Mouse (Mus musculus) brain, embryonic 14.5 days (tissue): ENCODE measurements around the gene Hoxa5.

Experiments used
- CTCF ChIP-seq: fragments of 200-500 bp; IDR thresholded peaks from 2 replicates; pipeline ENCODE4 v1.5.1; 2012; ENCODE audit warnings: inconsistent platforms, mild to moderate bottlenecking, moderate library complexity, borderline replicate concordance; ENCODE audit not compliant: insufficient read depth, insufficient read length; ENCODE audit errors: extremely low read depth
- POLR2A ChIP-seq: fragments of 200-500 bp; IDR thresholded peaks from 2 replicates; pipeline ENCODE4 v1.6.1; 2012; ENCODE audit warnings: mild to moderate bottlenecking, inconsistent platforms, borderline replicate concordance; ENCODE audit not compliant: poor library complexity, insufficient read depth, insufficient read length, severe bottlenecking; ENCODE audit errors: extremely low read depth

DNA sequence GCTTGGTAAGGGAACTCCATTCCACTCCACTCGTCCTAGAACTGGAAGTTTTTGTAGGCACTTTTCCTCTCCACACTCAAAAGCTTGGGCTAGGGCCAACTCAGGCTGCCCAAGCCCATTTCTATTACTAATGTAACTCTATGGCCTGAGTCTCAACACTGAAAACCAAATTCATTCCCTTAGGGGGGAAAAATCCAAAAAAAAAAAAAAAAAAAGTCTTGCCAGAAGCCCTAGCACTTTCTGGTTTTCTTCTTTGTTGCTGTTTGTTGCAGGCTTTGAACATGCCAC lies 42.4 kb downstream of the Hoxa5 start:
- TF ChIP-seq POLR2A, result no peak
- no peak for TF ChIP-seq CTCF
